In the genomic region with DNA sequence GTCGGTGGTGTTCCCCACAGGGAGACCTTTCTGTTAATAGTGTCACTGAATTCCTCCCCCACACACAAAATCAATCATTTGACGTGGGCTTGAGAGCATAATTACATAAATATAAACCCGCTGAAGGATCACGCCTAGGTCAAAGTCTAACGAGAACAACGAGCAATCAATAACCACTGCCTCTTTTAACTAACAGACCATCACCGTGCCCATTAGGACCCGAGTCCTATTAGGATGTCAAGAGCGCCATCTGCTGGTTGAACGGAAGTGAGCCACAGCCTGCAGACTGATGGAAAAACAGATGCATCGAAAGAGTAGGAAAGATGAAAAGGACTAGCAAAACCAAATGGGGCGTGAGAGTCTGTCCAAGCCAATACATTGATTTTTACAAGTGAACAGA, we compare ENCODE assay signal across 9 mouse cellular contexts. TPM values are rescaled to one million over a fixed set of nuclear protein-coding genes. Genes with fewer than 3 reads are reported as not detected.
DNase-seq lines count a peak whose midpoint lies in the region; ATAC-seq and TF ChIP-seq lines count a peak whose summit lies in the region.
"Had no signal": no experiment of that assay in that cellular context is flagged by ENCODE, and none has a peak within 500 bp of the region (broad histone marks: within the 10 kb centered on the region; RNA-seq: fewer than 3 reads in every experiment).

No protein-coding gene starts in this region.

- H3K4me1 ChIP-seq in kidney, adult 2 months (ENCODE audit: control insufficient read depth, insufficient read depth, low read length) = no peaks in the 10 kb centered on the region; the same call in 1 of the 2 replicates
- peaks cover 5% of the 10 kb centered on the region; the same call in 1 of the 2 replicates for H3K4me1 ChIP-seq in limb, embryonic 11.5 days (ENCODE audit: control insufficient read depth, insufficient read depth, low read length)
- peaks cover 7% of the 10 kb centered on the region; the same call in 1 of the 2 replicates for H3K4me1 ChIP-seq in midbrain, embryonic 14.5 days (ENCODE audit: control insufficient read depth, insufficient read depth, low read length)

- no peaks in the 10 kb centered on the region for H3K27me3 ChIP-seq in kidney, adult 2 months (replicated peaks; ENCODE audit: control insufficient read depth, insufficient read depth, low read length)
- no peaks in the 10 kb centered on the region for H3K27me3 ChIP-seq in limb, embryonic 11.5 days (ENCODE audit: control insufficient read depth, insufficient read depth, low read length)
- H3K27me3 ChIP-seq in midbrain, embryonic 14.5 days (ENCODE audit: control insufficient read depth, insufficient read depth, low read length) = no peaks in the 10 kb centered on the region

- peak; percentile 91 for TF ChIP-seq CTCF in kidney, adult 2 months (conservative IDR thresholded peaks at IDR 0.05; ENCODE audit: insufficient read depth, insufficient read length, low read depth, low read length)

- no peak for ATAC-seq in limb, embryonic 11.5 days (ENCODE audit: insufficient number of reproducible peaks, low FRiP score, low TSS enrichment, low read depth)
- ATAC-seq in midbrain, embryonic 14.5 days (ENCODE audit: low FRiP score, low TSS enrichment) = peak; percentile 72; the same call in 1 of the 2 replicates

- 12% methylated on average over 12 of the region's 12 CpGs for WGBS in kidney, adult 2 months
- 10% methylated on average over 12 of the region's 12 CpGs for WGBS in limb, embryonic 11.5 days
- WGBS in midbrain, embryonic 14.5 days = 24% methylated on average over 12 of the region's 12 CpGs

- no peak overlapping the region for H3K27ac ChIP-seq in kidney, adult 2 months (ENCODE audit: insufficient read depth, low read depth, low read length)
- no peak overlapping the region for H3K27ac ChIP-seq in limb, embryonic 11.5 days (replicated peaks; ENCODE audit: low read depth, low read length)
- H3K27ac ChIP-seq in midbrain, embryonic 14.5 days (replicated peaks; ENCODE audit: low read depth, low read length) = no peak overlapping the region

- no peaks in the 10 kb centered on the region for H3K36me3 ChIP-seq in kidney, adult 2 months (ENCODE audit: control insufficient read depth, insufficient read depth, low read length)
- H3K36me3 ChIP-seq in limb, embryonic 11.5 days (ENCODE audit: control insufficient read depth, insufficient read depth, low read length) = peaks cover under 1% of the 10 kb centered on the region; the same call in 1 of the 2 replicates
- peaks cover 3% of the 10 kb centered on the region; the same call in 1 of the 2 replicates for H3K36me3 ChIP-seq in midbrain, embryonic 14.5 days (ENCODE audit: control insufficient read depth, insufficient read depth, low read length)

- TF ChIP-seq POLR2A in kidney, adult 2 months (IDR thresholded peaks at IDR 0.05; ENCODE audit: low read depth, low read length) = no peak

- H3K4me2 ChIP-seq in limb, embryonic 11.5 days (ENCODE audit: low read depth, severe bottlenecking) = no peak overlapping the region
- no peak overlapping the region for H3K4me2 ChIP-seq in midbrain, embryonic 14.5 days (ENCODE audit: low read length)

- no peak overlapping the region for H3K4me3 ChIP-seq in kidney, adult 2 months (ENCODE audit: insufficient read depth, low read depth, low read length)
- H3K4me3 ChIP-seq in limb, embryonic 11.5 days (ENCODE audit: low read depth, low read length) = no peak overlapping the region
- H3K4me3 ChIP-seq in midbrain, embryonic 14.5 days (replicated peaks; ENCODE audit: low read depth, low read length) = no peak overlapping the region
- H3K4me3 ChIP-seq: myocyte had no signal

- DNase-seq in gastrocnemius, adult 18-20 months (ENCODE audit: low spot score) = peak; percentile 62
- DNase-seq in gastrocnemius, postnatal 25 days = no peak
- peak; percentile 95 to 97 for DNase-seq in cerebellum, postnatal 10 days
- peak; percentile 73 to 81 for DNase-seq in frontal cortex, postnatal 25 days (ENCODE audit: low spot score in 2 of 2)
- peak; percentile 88 for DNase-seq in kidney, adult 2 months
- peak; percentile 93 for DNase-seq in limb, embryonic 11.5 days (ENCODE audit: low spot score)
- peak; percentile 96 for DNase-seq in midbrain, embryonic 14.5 days
- peak; percentile 56 to 84 for DNase-seq in spleen, postnatal 10 days (ENCODE audit: low spot score in 2 of 2)

- H3K9me3 ChIP-seq in limb, embryonic 11.5 days (ENCODE audit: control insufficient read depth, low read length) = no peaks in the 10 kb centered on the region
- no peaks in the 10 kb centered on the region for H3K9me3 ChIP-seq in midbrain, embryonic 14.5 days (ENCODE audit: control insufficient read depth, low read length)

- no peak overlapping the region for H3K9ac ChIP-seq in limb, embryonic 11.5 days (ENCODE audit: low read length)
- no peak overlapping the region for H3K9ac ChIP-seq in midbrain, embryonic 14.5 days (replicated peaks; ENCODE audit: low read length)

RNA-seq across cellular contexts. Expression of a gene that starts 19.6 kb away (rescaled TPM):
- 10 to 100 TPM; 25.3 to 30.0 TPM for total RNA-seq in gastrocnemius, adult 18-20 months (2021)
- total RNA-seq in gastrocnemius, postnatal 25 days (2021) = 10 to 100 TPM; 34.6 to 38.7 TPM
- 34.1 and 39.8 TPM in 2 replicates for polyA plus RNA-seq in kidney, adult 2 months (2012; rRNA removed)
- polyA plus RNA-seq in limb, embryonic 11.5 days (2014; fragmentation: Nextera tagmentation; extraction: Ambion mirVana) = 357 and 386 TPM in 2 replicates
- 223 and 240 TPM in 2 replicates for polyA plus RNA-seq in midbrain, embryonic 14.5 days (2014; fragmentation: Nextera tagmentation; extraction: Ambion mirVana)

RNA-seq across cellular contexts. Expression of a gene that starts 40.6 kb away (rescaled TPM):
- 100 to 1,000 TPM; 315 to 345 TPM for total RNA-seq in gastrocnemius, adult 18-20 months (2021)
- 100 to 1,000 TPM; 316 to 328 TPM for total RNA-seq in gastrocnemius, postnatal 25 days (2021)
- 1,334 and 1,388 TPM in 2 replicates for polyA plus RNA-seq in kidney, adult 2 months (2012; rRNA removed)
- 901 and 917 TPM in 2 replicates for polyA plus RNA-seq in limb, embryonic 11.5 days (2014; fragmentation: Nextera tagmentation; extraction: Ambion mirVana)
- polyA plus RNA-seq in midbrain, embryonic 14.5 days (2014; fragmentation: Nextera tagmentation; extraction: Ambion mirVana) = 612 and 730 TPM in 2 replicates
